Mouse (Mus musculus): ENCODE results near the gene Senp7. TPM values are rescaled to one million over a fixed set of nuclear protein-coding genes. Genes with fewer than 3 reads are reported as not detected.

Senp7 gene
- polyA plus RNA-seq, 1 experiment from 2014 or later: 31.5 TPM

GRCm38 (mm10) chr16:56074122-56074521 lies 26.0 kb downstream of the Senp7 start:
- H3K9ac ChIP-seq (ENCODE audit: low read depth, low read length): no peak overlapping the region

GRCm38 (mm10) chr16:56074565-56074964 lies 26.4 kb downstream of the Senp7 start:
- WGBS: 81% methylated on average over 5 of the region's 5 CpGs
- H3K27ac ChIP-seq (replicated peaks; ENCODE audit: low read depth, low read length): peak overlapping the region; percentile 90; the same call in 1 of the 2 replicates
- H3K9me3 ChIP-seq (ENCODE audit: control insufficient read depth, low read length): no peaks in the 10 kb centered on the region
- no peak overlapping the region for H3K9ac ChIP-seq (ENCODE audit: low read depth, low read length)
- peak overlapping the region; percentile 72 for H3K4me2 ChIP-seq (ENCODE audit: low read depth, low read length)
- H3K36me3 ChIP-seq (ENCODE audit: control insufficient read depth, insufficient read depth, low read length): no peaks in the 10 kb centered on the region
- peak overlapping the region; percentile 85; the same call in 1 of the 2 replicates for H3K4me3 ChIP-seq (ENCODE audit: low read depth, low read length)
- ATAC-seq (ENCODE audit: low read depth) (no peak), DNase-seq (ENCODE audit: low spot score) (no peak)
- H3K27me3 ChIP-seq (replicated peaks; ENCODE audit: control insufficient read depth, insufficient read depth, low read length): no peaks in the 10 kb centered on the region
- H3K4me1 ChIP-seq (ENCODE audit: control insufficient read depth, insufficient read depth, low read length): peaks cover 8% of the 10 kb centered on the region

More at GRCm38 (mm10) chr16:56074122-56074521, 26.0 kb downstream of the Senp7 start:
- 89% methylated on average over 1 of the region's 1 CpGs for WGBS
- H3K4me3 ChIP-seq (ENCODE audit: low read depth, low read length): no peak overlapping the region
- DNase-seq (ENCODE audit: low spot score) (no peak), ATAC-seq (ENCODE audit: low read depth) (no peak)
- no peak overlapping the region for H3K27ac ChIP-seq (replicated peaks; ENCODE audit: low read depth, low read length)
- H3K4me1 ChIP-seq (ENCODE audit: control insufficient read depth, insufficient read depth, low read length): peaks cover 8% of the 10 kb centered on the region
- no peak overlapping the region for H3K4me2 ChIP-seq (ENCODE audit: low read depth, low read length)
- no peaks in the 10 kb centered on the region for H3K36me3 ChIP-seq (ENCODE audit: control insufficient read depth, insufficient read depth, low read length)
- no peaks in the 10 kb centered on the region for H3K9me3 ChIP-seq (ENCODE audit: control insufficient read depth, low read length)
- H3K27me3 ChIP-seq (replicated peaks; ENCODE audit: control insufficient read depth, insufficient read depth, low read length): no peaks in the 10 kb centered on the region

- H3K4me1 ChIP-seq (ENCODE audit: control insufficient read depth, insufficient read depth, low read length): peaks cover 8% of the 10 kb centered on the region
- H3K4me3 ChIP-seq (ENCODE audit: low read depth, low read length): peak overlapping the region; percentile 85
- ATAC-seq (ENCODE audit: low read depth): peak; percentile 93
- peak overlapping the region; percentile 90 for H3K27ac ChIP-seq (replicated peaks; ENCODE audit: low read depth, low read length)
- H3K4me2 ChIP-seq (ENCODE audit: low read depth, low read length): peak overlapping the region; percentile 72
- peak; percentile 95 for DNase-seq (ENCODE audit: low spot score)
- no peaks in the 10 kb centered on the region for H3K9me3 ChIP-seq (ENCODE audit: control insufficient read depth, low read length)
- peak overlapping the region; percentile 83 for H3K9ac ChIP-seq (ENCODE audit: low read depth, low read length)
- no peaks in the 10 kb centered on the region for H3K27me3 ChIP-seq (replicated peaks; ENCODE audit: control insufficient read depth, insufficient read depth, low read length)
- under 1% methylated on average over 47 of the region's 66 CpGs for WGBS
- no peaks in the 10 kb centered on the region for H3K36me3 ChIP-seq (ENCODE audit: control insufficient read depth, insufficient read depth, low read length)
Observed at GRCm38 (mm10) chr16:56075222-56076111, 27.3 kb downstream of the Senp7 start.

- Histone ChIP-seq H3K4me3 (ENCODE audit: low read depth, low read length) (peak overlapping the region; percentile 85), H3K27ac (replicated peaks; ENCODE audit: low read depth, low read length) (peak overlapping the region; percentile 90), H3K9ac (ENCODE audit: low read depth, low read length) (peak overlapping the region; percentile 83), H3K4me1 (ENCODE audit: control insufficient read depth, insufficient read depth, low read length) (peaks cover 8% of the 10 kb centered on the region), H3K9me3 (ENCODE audit: control insufficient read depth, low read length) (no peaks in the 10 kb centered on the region), H3K4me2 (ENCODE audit: low read depth, low read length) (peak overlapping the region; percentile 72), H3K27me3 (replicated peaks; ENCODE audit: control insufficient read depth, insufficient read depth, low read length) (no peaks in the 10 kb centered on the region), H3K36me3 (ENCODE audit: control insufficient read depth, insufficient read depth, low read length) (no peaks in the 10 kb centered on the region)
- WGBS: 10% methylated on average over 11 of the region's 11 CpGs
- DNase-seq (ENCODE audit: low spot score): no peak
- no peak for ATAC-seq (ENCODE audit: low read depth)
Observed at GRCm38 (mm10) chr16:56076121-56076869, 28.2 kb downstream of the Senp7 start.

GRCm38 (mm10) chr16:56079419-56079818 lies 31.3 kb downstream of the Senp7 start:
- WGBS: 86% methylated on average over 1 of the region's 1 CpGs
- H3K27me3 ChIP-seq (replicated peaks; ENCODE audit: control insufficient read depth, insufficient read depth, low read length): no peaks in the 10 kb centered on the region
- no peak overlapping the region for H3K9ac ChIP-seq (ENCODE audit: low read depth, low read length)
- H3K4me2 ChIP-seq (ENCODE audit: low read depth, low read length): no peak overlapping the region
- H3K4me3 ChIP-seq (ENCODE audit: low read depth, low read length): no peak overlapping the region
- DNase-seq (ENCODE audit: low spot score) (no peak), ATAC-seq (ENCODE audit: low read depth) (no peak)
- H3K4me1 ChIP-seq (ENCODE audit: control insufficient read depth, insufficient read depth, low read length): peaks cover 8% of the 10 kb centered on the region
- H3K27ac ChIP-seq (replicated peaks; ENCODE audit: low read depth, low read length): no peak overlapping the region
- peaks cover 11% of the 10 kb centered on the region for H3K36me3 ChIP-seq (ENCODE audit: control insufficient read depth, insufficient read depth, low read length)
- H3K9me3 ChIP-seq (ENCODE audit: control insufficient read depth, low read length): no peaks in the 10 kb centered on the region

- no peak overlapping the region for H3K4me2 ChIP-seq (ENCODE audit: low read depth, low read length)
- no peak overlapping the region for H3K9ac ChIP-seq (ENCODE audit: low read depth, low read length)
- no peak for ATAC-seq (ENCODE audit: low read depth)
- no peaks in the 10 kb centered on the region for H3K9me3 ChIP-seq (ENCODE audit: control insufficient read depth, low read length)
- no peaks in the 10 kb centered on the region for H3K27me3 ChIP-seq (replicated peaks; ENCODE audit: control insufficient read depth, insufficient read depth, low read length)
- DNase-seq (ENCODE audit: low spot score): no peak
- peaks cover 20% of the 10 kb centered on the region for H3K36me3 ChIP-seq (ENCODE audit: control insufficient read depth, insufficient read depth, low read length)
- no peak overlapping the region for H3K27ac ChIP-seq (replicated peaks; ENCODE audit: low read depth, low read length)
- 85% methylated on average over 4 of the region's 4 CpGs for WGBS
- peaks cover 3% of the 10 kb centered on the region for H3K4me1 ChIP-seq (ENCODE audit: control insufficient read depth, insufficient read depth, low read length)
- H3K4me3 ChIP-seq (ENCODE audit: low read depth, low read length): no peak overlapping the region
Observed at GRCm38 (mm10) chr16:56081691-56082090, 33.6 kb downstream of the Senp7 start.

GRCm38 (mm10) chr16:56086336-56086735 lies 38.2 kb downstream of the Senp7 start:
- no peaks in the 10 kb centered on the region for H3K4me1 ChIP-seq (ENCODE audit: control insufficient read depth, insufficient read depth, low read length)
- DNase-seq (ENCODE audit: low spot score): no peak

GRCm38 (mm10) chr16:56090385-56090784 lies 42.2 kb downstream of the Senp7 start:
- no peak for DNase-seq (ENCODE audit: low spot score)
- 93% methylated on average over 2 of the region's 2 CpGs for WGBS
- no peak overlapping the region for H3K9ac ChIP-seq (ENCODE audit: low read depth, low read length)

More at GRCm38 (mm10) chr16:56086336-56086735, 38.2 kb downstream of the Senp7 start:
- no peak overlapping the region for H3K4me2 ChIP-seq (ENCODE audit: low read depth, low read length)
- ATAC-seq (ENCODE audit: low read depth): no peak
- no peaks in the 10 kb centered on the region for H3K27me3 ChIP-seq (replicated peaks; ENCODE audit: control insufficient read depth, insufficient read depth, low read length)
- no peak overlapping the region for H3K27ac ChIP-seq (replicated peaks; ENCODE audit: low read depth, low read length)
- WGBS: 100% methylated on average over 2 of the region's 2 CpGs
- peaks cover 37% of the 10 kb centered on the region for H3K36me3 ChIP-seq (ENCODE audit: control insufficient read depth, insufficient read depth, low read length)
- H3K4me3 ChIP-seq (ENCODE audit: low read depth, low read length): no peak overlapping the region
- no peak overlapping the region for H3K9ac ChIP-seq (ENCODE audit: low read depth, low read length)
- no peaks in the 10 kb centered on the region for H3K9me3 ChIP-seq (ENCODE audit: control insufficient read depth, low read length)

More at GRCm38 (mm10) chr16:56090385-56090784, 42.2 kb downstream of the Senp7 start:
- no peak overlapping the region for H3K4me2 ChIP-seq (ENCODE audit: low read depth, low read length)
- H3K27ac ChIP-seq (replicated peaks; ENCODE audit: low read depth, low read length): no peak overlapping the region
- no peak for ATAC-seq (ENCODE audit: low read depth)
- no peaks in the 10 kb centered on the region for H3K9me3 ChIP-seq (ENCODE audit: control insufficient read depth, low read length)
- H3K36me3 ChIP-seq (ENCODE audit: control insufficient read depth, insufficient read depth, low read length): peaks cover 29% of the 10 kb centered on the region
- no peaks in the 10 kb centered on the region for H3K4me1 ChIP-seq (ENCODE audit: control insufficient read depth, insufficient read depth, low read length)
- H3K27me3 ChIP-seq (replicated peaks; ENCODE audit: control insufficient read depth, insufficient read depth, low read length): no peaks in the 10 kb centered on the region
- H3K4me3 ChIP-seq (ENCODE audit: low read depth, low read length): no peak overlapping the region

All from embryonic facial prominence, embryonic 14.5 days (tissue).